Mouse (Mus musculus): ENCODE measurements around the gene Clic4. TPM values are rescaled to one million over a fixed set of nuclear protein-coding genes. Genes with fewer than 3 reads are reported as not detected.

Clic4 gene
- polyA plus RNA-seq, 1 experiment: 250 TPM

GRCm38 (mm10) chr4:135253239-135254039, 19.2 kb downstream of the Clic4 start:
- no peak overlapping the region for H3K4me3 ChIP-seq
- H3K27me3 ChIP-seq (ENCODE audit: control insufficient read depth, insufficient read depth, insufficient read length): no peaks in the 10 kb centered on the region
- H3K79me2 ChIP-seq (ENCODE audit: control insufficient read depth, insufficient read depth): peaks cover 99% of the 10 kb centered on the region
- peaks cover 18% of the 10 kb centered on the region for H3K36me3 ChIP-seq (ENCODE audit: control insufficient read depth, insufficient read depth)
- TF ChIP-seq POLR2A (IDR thresholded peaks at IDR 0.05; ENCODE audit: insufficient read length, low read depth): no peak
- no peak for TF ChIP-seq MYOG (IDR thresholded peaks at IDR 0.05; ENCODE audit: control insufficient read depth in 1 of 3, insufficient read depth in 1 of 3, insufficient read length in 2 of 3, low read depth in 2 of 3)
- TF ChIP-seq MYOD1 (IDR thresholded peaks at IDR 0.05; ENCODE audit: control insufficient read depth in 1 of 3, insufficient read length in 2 of 3, low read depth in 2 of 3): no peak
- TF ChIP-seq TCF12 (IDR thresholded peaks at IDR 0.05; ENCODE audit: insufficient read depth, poor library complexity, severe bottlenecking): no peak
- TF ChIP-seq POLR2AphosphoS2 (IDR thresholded peaks at IDR 0.05; ENCODE audit: insufficient read length, low read depth): no peak
- TF ChIP-seq E2F4 (IDR thresholded peaks at IDR 0.05; ENCODE audit: insufficient read depth): no peak
- TF ChIP-seq REST (IDR thresholded peaks at IDR 0.05; ENCODE audit: insufficient read depth, insufficient read length): no peak
- TF ChIP-seq USF1 (IDR thresholded peaks at IDR 0.05; ENCODE audit: low read depth): no peak
- TF ChIP-seq MAX (IDR thresholded peaks at IDR 0.05; ENCODE audit: low read depth): no peak
- TF ChIP-seq TCF3 (IDR thresholded peaks at IDR 0.05; ENCODE audit: insufficient read length, low read depth): no peak
- no peak for TF ChIP-seq CEBPB (IDR thresholded peaks at IDR 0.05; ENCODE audit: insufficient read depth, poor library complexity, severe bottlenecking)
- TF ChIP-seq SRF (IDR thresholded peaks at IDR 0.05; ENCODE audit: control insufficient read depth, insufficient read length, low read depth): no peak
- H3K4me2 ChIP-seq (ENCODE audit: low read depth): peak overlapping the region; percentile 73
- H3ac ChIP-seq (ENCODE audit: control insufficient read depth, insufficient read length): no peak overlapping the region

DNA sequence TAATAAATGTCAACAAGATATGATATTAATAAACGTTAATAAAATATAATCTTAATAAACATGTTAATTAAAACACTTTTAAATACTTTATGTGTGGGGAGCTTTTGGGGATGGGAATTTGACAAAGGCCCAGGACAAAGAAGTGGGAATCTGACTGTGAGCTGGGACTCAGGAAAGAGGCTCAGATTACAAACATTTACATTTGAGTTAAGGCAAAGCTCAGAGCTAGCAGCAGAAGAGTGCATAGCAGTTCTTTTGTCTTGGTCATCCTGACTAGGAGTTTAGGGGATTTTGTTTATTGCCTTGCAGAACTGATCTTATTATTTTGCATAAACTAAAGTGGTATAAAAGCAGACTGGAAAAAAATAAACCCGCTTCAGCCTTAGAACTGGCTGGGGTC, 20.8 kb downstream of the Clic4 start:
- no peak overlapping the region for H3K4me3 ChIP-seq
- peaks cover 99% of the 10 kb centered on the region for H3K79me2 ChIP-seq (ENCODE audit: control insufficient read depth, insufficient read depth)
- H3K27me3 ChIP-seq (ENCODE audit: control insufficient read depth, insufficient read depth, insufficient read length): no peaks in the 10 kb centered on the region
- no peak overlapping the region for H3ac ChIP-seq (ENCODE audit: control insufficient read depth, insufficient read length)
- H3K36me3 ChIP-seq (ENCODE audit: control insufficient read depth, insufficient read depth): peaks cover 18% of the 10 kb centered on the region
- TF ChIP-seq MAX (IDR thresholded peaks at IDR 0.05; ENCODE audit: low read depth) (no peak), TCF3 (IDR thresholded peaks at IDR 0.05; ENCODE audit: insufficient read length, low read depth) (no peak), MYOG (IDR thresholded peaks at IDR 0.05; ENCODE audit: control insufficient read depth in 1 of 3, insufficient read depth in 1 of 3, insufficient read length in 2 of 3, low read depth in 2 of 3) (no peak), POLR2A (IDR thresholded peaks at IDR 0.05; ENCODE audit: insufficient read length, low read depth) (no peak), USF1 (IDR thresholded peaks at IDR 0.05; ENCODE audit: low read depth) (no peak), TCF12 (IDR thresholded peaks at IDR 0.05; ENCODE audit: insufficient read depth, poor library complexity, severe bottlenecking) (no peak), REST (IDR thresholded peaks at IDR 0.05; ENCODE audit: insufficient read depth, insufficient read length) (no peak), MYOD1 (IDR thresholded peaks at IDR 0.05; ENCODE audit: control insufficient read depth in 1 of 3, insufficient read length in 2 of 3, low read depth in 2 of 3) (no peak)
- H3K4me2 ChIP-seq (ENCODE audit: low read depth): no peak overlapping the region

DNA sequence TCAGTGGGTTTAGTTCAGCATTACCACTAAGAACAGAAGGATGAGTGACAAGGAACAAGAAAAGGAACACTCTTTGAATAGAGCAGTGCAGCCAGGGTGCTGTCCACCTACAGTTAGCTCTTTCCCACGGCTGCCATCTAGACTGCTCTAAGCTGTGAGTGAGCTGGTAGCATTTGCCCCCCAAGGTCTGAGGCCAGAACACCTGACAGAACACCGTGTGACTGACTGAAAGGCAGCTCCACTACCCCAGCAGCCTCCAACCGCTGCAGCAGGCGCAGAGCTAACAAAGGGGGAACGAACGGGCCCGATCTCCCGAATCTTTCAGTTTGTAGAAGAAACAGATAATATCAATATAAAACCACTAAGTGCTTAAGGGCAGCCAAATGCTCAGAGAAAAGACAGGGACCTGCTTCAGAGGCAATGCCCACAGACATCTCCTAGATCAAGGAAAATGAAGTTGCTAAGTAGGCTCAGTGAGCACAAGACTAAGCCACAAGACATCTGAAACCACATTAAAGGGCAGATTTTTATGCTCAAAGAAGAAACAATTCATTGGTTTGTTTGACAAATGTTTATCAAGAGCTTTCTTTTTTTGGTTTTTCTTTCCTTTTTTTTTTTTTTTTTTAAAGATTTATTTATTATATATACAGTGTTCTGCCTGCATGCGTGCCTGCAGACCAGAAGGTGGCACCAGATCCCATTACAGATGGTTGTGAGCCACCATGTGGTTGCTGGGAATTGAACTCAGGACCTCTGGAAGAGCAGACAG, 24.2 kb downstream of the Clic4 start:
- no peak overlapping the region for H3ac ChIP-seq (ENCODE audit: control insufficient read depth, insufficient read length)
- H3K4me3 ChIP-seq: no peak overlapping the region
- no peaks in the 10 kb centered on the region for H3K27me3 ChIP-seq (ENCODE audit: control insufficient read depth, insufficient read depth, insufficient read length)
- peaks cover 22% of the 10 kb centered on the region for H3K36me3 ChIP-seq (ENCODE audit: control insufficient read depth, insufficient read depth)
- TF ChIP-seq MYOG (IDR thresholded peaks at IDR 0.05; ENCODE audit: control insufficient read depth in 1 of 3, insufficient read depth in 1 of 3, insufficient read length in 2 of 3, low read depth in 2 of 3) (peak in 1 of 3 experiments; percentile 25), MAX (IDR thresholded peaks at IDR 0.05; ENCODE audit: low read depth) (no peak), TCF12 (IDR thresholded peaks at IDR 0.05; ENCODE audit: insufficient read depth, poor library complexity, severe bottlenecking) (no peak), MYOD1 (IDR thresholded peaks at IDR 0.05; ENCODE audit: control insufficient read depth in 1 of 3, insufficient read length in 2 of 3, low read depth in 2 of 3) (no peak), CEBPB (IDR thresholded peaks at IDR 0.05; ENCODE audit: insufficient read depth, poor library complexity, severe bottlenecking) (no peak), POLR2A (IDR thresholded peaks at IDR 0.05; ENCODE audit: insufficient read length, low read depth) (no peak), REST (IDR thresholded peaks at IDR 0.05; ENCODE audit: insufficient read depth, insufficient read length) (no peak), POLR2AphosphoS2 (IDR thresholded peaks at IDR 0.05; ENCODE audit: insufficient read length, low read depth) (peak; percentile 51)
- peak overlapping the region; percentile 67 for H3K4me2 ChIP-seq (ENCODE audit: low read depth)
- peaks cover 100% of the 10 kb centered on the region for H3K79me2 ChIP-seq (ENCODE audit: control insufficient read depth, insufficient read depth)

DNA sequence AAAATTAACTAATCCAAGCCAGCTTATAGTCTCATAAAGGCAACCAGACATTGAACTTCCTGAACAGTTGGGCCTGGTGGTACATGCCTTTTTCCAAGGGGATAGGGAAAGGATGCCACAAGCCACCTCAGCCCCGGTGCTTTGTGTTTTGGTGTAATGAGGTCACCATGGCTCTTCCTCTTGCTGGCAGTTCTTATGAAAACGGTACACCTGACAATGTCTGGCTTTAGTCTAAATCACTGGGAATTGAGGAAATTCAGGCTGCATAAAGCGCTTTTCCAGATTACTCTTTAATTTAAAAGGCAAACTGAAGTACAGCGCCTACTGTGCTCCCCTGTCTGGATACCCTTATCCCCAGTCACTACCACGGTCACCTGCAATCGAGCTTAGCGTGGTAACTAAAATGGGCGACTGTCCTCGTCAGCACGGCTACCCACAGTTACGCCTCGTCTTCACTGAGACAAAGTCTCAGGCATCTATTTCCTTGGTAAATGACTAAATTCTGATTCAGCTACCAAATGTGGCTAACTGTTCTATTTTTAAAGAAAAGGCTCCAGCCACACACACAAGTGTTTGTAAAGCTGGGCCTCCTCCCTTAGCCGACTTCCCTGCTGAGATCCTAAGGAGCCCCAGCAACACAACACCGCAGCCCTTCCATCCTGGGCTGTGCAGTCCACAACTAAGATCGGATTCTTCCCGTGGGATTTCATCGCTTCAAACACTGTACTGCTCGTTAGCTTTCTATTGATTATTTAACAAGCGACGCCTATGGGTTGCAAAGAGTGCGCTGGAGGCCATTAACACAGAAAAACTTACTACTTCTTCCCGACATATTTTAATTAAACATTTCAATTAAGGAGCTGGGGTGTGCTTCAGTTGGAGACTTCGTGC, 25.5 kb downstream of the Clic4 start:
- Histone ChIP-seq H3K4me2 (ENCODE audit: low read depth) (peak overlapping the region; percentile 67), H3ac (ENCODE audit: control insufficient read depth, insufficient read length) (no peak overlapping the region), H3K4me3 (no peak overlapping the region), H3K27me3 (ENCODE audit: control insufficient read depth, insufficient read depth, insufficient read length) (no peaks in the 10 kb centered on the region), H3K79me2 (ENCODE audit: control insufficient read depth, insufficient read depth) (peaks cover 100% of the 10 kb centered on the region), H3K36me3 (ENCODE audit: control insufficient read depth, insufficient read depth) (peaks cover 22% of the 10 kb centered on the region)
- TF ChIP-seq MAX (IDR thresholded peaks at IDR 0.05; ENCODE audit: low read depth): no peak
- no peak for TF ChIP-seq SRF (IDR thresholded peaks at IDR 0.05; ENCODE audit: control insufficient read depth, insufficient read length, low read depth)
- no peak for TF ChIP-seq USF1 (IDR thresholded peaks at IDR 0.05; ENCODE audit: low read depth)
- TF ChIP-seq TCF12 (IDR thresholded peaks at IDR 0.05; ENCODE audit: insufficient read depth, poor library complexity, severe bottlenecking): no peak
- TF ChIP-seq POLR2AphosphoS2 (IDR thresholded peaks at IDR 0.05; ENCODE audit: insufficient read length, low read depth): no peak
- TF ChIP-seq CEBPB (IDR thresholded peaks at IDR 0.05; ENCODE audit: insufficient read depth, poor library complexity, severe bottlenecking): no peak
- TF ChIP-seq TCF3 (IDR thresholded peaks at IDR 0.05; ENCODE audit: insufficient read length, low read depth): no peak
- no peak for TF ChIP-seq E2F4 (IDR thresholded peaks at IDR 0.05; ENCODE audit: insufficient read depth)
- no peak for TF ChIP-seq REST (IDR thresholded peaks at IDR 0.05; ENCODE audit: insufficient read depth, insufficient read length)
- no peak for TF ChIP-seq POLR2A (IDR thresholded peaks at IDR 0.05; ENCODE audit: insufficient read length, low read depth)
- no peak for TF ChIP-seq MYOG (IDR thresholded peaks at IDR 0.05; ENCODE audit: control insufficient read depth in 1 of 3, insufficient read depth in 1 of 3, insufficient read length in 2 of 3, low read depth in 2 of 3)
- no peak for TF ChIP-seq MYOD1 (IDR thresholded peaks at IDR 0.05; ENCODE audit: control insufficient read depth in 1 of 3, insufficient read length in 2 of 3, low read depth in 2 of 3)

Data from myocyte (in vitro differentiated cells).